Mouse (Mus musculus) stomach, postnatal 0 days (tissue): Measurements from ENCODE around the gene Pde4b. TPM values are rescaled to one million over a fixed set of nuclear protein-coding genes. Genes with fewer than 3 reads are reported as not detected.

ENCODE experiments used
- ATAC-seq: fragments of 200-750 bp; cut with Nextera tagmentation; 2 replicates; pipeline ENCODE4 v1.8.0; 2017; ENCODE audit not compliant: low FRiP score, low TSS enrichment
- DNase-seq: peaks from one replicate; pipeline ENCODE4 v3.0.0-alpha.2; 2016; ENCODE audit warnings: low spot score
- H3K27ac ChIP-seq: fragments of 300-500 bp; sonication (generic); replicated peaks from 2 replicates; pipeline ENCODE4 v1.5.1; 2014; ENCODE audit warnings: mild to moderate bottlenecking, control low read depth
- H3K27me3 ChIP-seq: fragments of 300-500 bp; sonication (generic); 2 replicates; pipeline ENCODE4 v1.6.1; 2014; ENCODE audit warnings: low read length; ENCODE audit not compliant: control insufficient read depth, insufficient read depth
- H3K36me3 ChIP-seq: fragments of 300-500 bp; sonication (generic); 2 replicates; pipeline ENCODE4 v1.6.1; 2014; ENCODE audit warnings: low read length, mixed read lengths; ENCODE audit not compliant: control insufficient read depth, insufficient read depth
- H3K4me1 ChIP-seq: fragments of 300-500 bp; sonication (generic); replicated peaks from 2 replicates; pipeline ENCODE4 v1.6.1; 2014; ENCODE audit warnings: antibody characterized with exemption; ENCODE audit not compliant: control insufficient read depth, insufficient read depth
- H3K4me2 ChIP-seq: fragments of 300-500 bp; sonication (generic); replicated peaks from 2 replicates; pipeline ENCODE4 v1.6.1; 2014; ENCODE audit warnings: low read depth, mild to moderate bottlenecking, control low read depth, moderate library complexity
- H3K4me3 ChIP-seq: fragments of 300-500 bp; sonication (generic); 2 replicates; pipeline ENCODE4 v1.5.1; 2014; ENCODE audit warnings: low read depth, low read length, control low read depth
- H3K9ac ChIP-seq: fragments of 300-500 bp; sonication (generic); 2 replicates; pipeline ENCODE4 v1.6.1; 2014; ENCODE audit warnings: mild to moderate bottlenecking, low read length, control low read depth, mixed read lengths
- H3K9me3 ChIP-seq: fragments of 300-500 bp; sonication (generic); 2 replicates; pipeline ENCODE4 v1.6.1; 2016; ENCODE audit warnings: low read length; ENCODE audit not compliant: control insufficient read depth
- CTCF ChIP-seq: IDR thresholded peaks from 2 replicates; pipeline ENCODE4 v1.5.1; 2016; ENCODE audit warnings: antibody characterized with exemption, low read depth, mild to moderate bottlenecking, moderate library complexity
- EP300 ChIP-seq: optimal IDR thresholded peaks from 2 replicates; pipeline ENCODE3; 2016; ENCODE audit warnings: antibody characterized with exemption
- WGBS: fragments of 180-500 bp; shearing (Covaris S2); extraction: QIAGEN DNeasy Blood & Tissue Kit; methylation state at CpG from one replicate; pipeline ENCODE4 v1.1.7; 2014; 5-methylcytosine and 5-hydroxymethylcytosine counted together
- polyA plus RNA-seq: library from polyadenylated mRNA; unstranded; fragments of >200 nt; fragmentation: Nextera tagmentation; extraction: Ambion mirVana; gene quantifications from 2 replicates; pipeline ENCODE4 v1.2.1, GENCODE M21; 2015

Gene Pde4b
- polyA plus RNA-seq, 1 experiment from 2014 or later = 9.1 TPM

DNA sequence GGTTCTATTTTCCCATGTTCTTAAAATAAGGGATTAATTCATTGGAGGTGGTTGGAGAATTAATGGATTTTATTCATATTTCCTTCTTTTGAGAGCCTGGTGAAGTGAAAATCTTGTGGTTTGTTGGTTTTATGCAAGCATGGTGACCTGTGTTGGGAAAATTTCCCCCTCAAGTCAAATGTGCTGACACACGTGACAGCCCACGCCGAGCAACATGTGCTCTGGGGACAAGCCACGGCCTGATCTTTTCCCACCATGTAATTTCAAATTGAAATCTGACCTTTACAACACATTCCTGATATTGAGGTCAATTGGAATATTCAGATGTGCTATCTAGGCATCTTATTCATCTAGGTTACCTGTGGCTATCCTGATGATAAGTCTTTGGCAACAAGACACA, 443.5 kb downstream of the Pde4b start:
- Histone ChIP-seq H3K9me3 (no peaks in the 10 kb centered on the region), H3K4me2 (no peak overlapping the region), H3K4me1 (no peaks in the 10 kb centered on the region), H3K4me3 (no peak overlapping the region), H3K9ac (no peak overlapping the region), H3K36me3 (no peaks in the 10 kb centered on the region), H3K27ac (no peak overlapping the region), H3K27me3 (no peaks in the 10 kb centered on the region)
- ATAC-seq = no peak
- WGBS = 90% methylated on average over 4 of the region's 4 CpGs
- no peak for DNase-seq
- no peak for TF ChIP-seq CTCF
- TF ChIP-seq EP300 = no peak

DNA sequence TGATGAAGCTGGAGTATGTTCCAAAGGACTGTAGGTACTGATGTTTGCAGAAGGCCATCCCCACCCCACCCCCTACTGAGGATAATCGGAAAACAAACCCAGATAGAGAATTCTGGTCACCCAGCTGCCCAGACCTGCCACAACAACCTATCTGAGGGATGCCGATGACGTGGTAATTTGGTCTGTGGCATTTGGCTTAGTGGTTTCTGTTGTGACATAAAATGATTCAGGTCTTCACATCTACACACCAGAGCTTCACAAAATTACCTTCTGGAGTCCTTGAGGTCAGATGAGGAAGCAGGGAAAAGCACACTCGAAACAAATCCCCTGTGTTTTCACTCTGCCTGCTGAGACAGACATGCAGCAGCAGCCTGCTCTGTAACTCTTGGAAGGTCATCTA, 444.4 kb downstream of the Pde4b start:
- no peak overlapping the region for H3K4me3 ChIP-seq
- no peak overlapping the region for H3K4me2 ChIP-seq
- TF ChIP-seq CTCF = no peak
- TF ChIP-seq EP300 = no peak
- 65% methylated on average over 4 of the region's 4 CpGs for WGBS
- no peaks in the 10 kb centered on the region for H3K36me3 ChIP-seq
- H3K9ac ChIP-seq = no peak overlapping the region
- DNase-seq (no peak), ATAC-seq (no peak)
- no peaks in the 10 kb centered on the region for H3K4me1 ChIP-seq
- no peaks in the 10 kb centered on the region for H3K9me3 ChIP-seq
- H3K27ac ChIP-seq = no peak overlapping the region
- H3K27me3 ChIP-seq = no peaks in the 10 kb centered on the region

DNA sequence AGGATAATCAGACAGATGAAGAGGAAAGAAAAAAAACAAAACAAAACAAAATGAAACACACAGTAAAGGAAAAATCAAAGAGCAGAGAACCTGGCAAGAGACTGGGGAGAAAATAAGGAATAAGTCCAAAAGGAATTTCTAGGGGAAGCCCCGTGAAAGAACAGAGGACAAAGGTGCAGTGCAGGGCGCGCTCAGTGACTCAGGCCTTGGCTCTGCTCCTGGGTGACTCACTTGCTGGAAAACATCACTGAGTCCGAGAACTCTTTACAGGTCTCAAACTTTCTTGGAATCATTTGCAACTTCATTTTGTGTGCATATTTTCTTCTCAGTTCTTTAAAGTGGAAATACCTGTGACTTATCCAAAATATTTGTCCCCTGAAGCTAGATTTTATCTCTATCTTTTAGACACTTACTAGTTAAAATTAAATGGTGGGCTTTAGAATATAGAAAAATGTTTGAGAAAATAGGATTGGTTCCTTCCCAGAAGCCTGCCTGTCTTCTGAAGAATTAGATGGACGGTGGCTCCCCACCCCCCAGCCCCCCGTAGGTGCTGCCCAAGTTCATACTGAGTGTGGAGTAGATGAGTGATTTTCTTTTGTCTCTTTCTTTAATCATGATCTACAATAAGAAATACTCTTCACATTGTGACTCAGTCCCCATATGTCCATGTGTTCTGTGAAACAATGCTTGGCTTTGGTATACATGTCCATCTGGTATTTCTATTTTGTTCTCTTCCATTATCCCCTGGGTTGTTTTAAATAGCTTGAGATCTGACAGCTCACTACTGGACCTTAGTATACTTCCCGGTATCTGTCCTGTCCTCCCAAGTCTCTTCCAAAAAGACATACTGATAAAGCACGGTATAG, 446.1 kb downstream of the Pde4b start:
- Histone ChIP-seq H3K27me3 (no peaks in the 10 kb centered on the region), H3K4me2 (no peak overlapping the region), H3K27ac (no peak overlapping the region), H3K9ac (no peak overlapping the region), H3K4me3 (no peak overlapping the region), H3K36me3 (no peaks in the 10 kb centered on the region), H3K9me3 (no peaks in the 10 kb centered on the region), H3K4me1 (no peaks in the 10 kb centered on the region)
- no peak for TF ChIP-seq EP300
- no peak for TF ChIP-seq CTCF
- 34% methylated on average over 8 of the region's 8 CpGs for WGBS
- DNase-seq (peak; percentile 85), ATAC-seq (peak; percentile 93)

DNA sequence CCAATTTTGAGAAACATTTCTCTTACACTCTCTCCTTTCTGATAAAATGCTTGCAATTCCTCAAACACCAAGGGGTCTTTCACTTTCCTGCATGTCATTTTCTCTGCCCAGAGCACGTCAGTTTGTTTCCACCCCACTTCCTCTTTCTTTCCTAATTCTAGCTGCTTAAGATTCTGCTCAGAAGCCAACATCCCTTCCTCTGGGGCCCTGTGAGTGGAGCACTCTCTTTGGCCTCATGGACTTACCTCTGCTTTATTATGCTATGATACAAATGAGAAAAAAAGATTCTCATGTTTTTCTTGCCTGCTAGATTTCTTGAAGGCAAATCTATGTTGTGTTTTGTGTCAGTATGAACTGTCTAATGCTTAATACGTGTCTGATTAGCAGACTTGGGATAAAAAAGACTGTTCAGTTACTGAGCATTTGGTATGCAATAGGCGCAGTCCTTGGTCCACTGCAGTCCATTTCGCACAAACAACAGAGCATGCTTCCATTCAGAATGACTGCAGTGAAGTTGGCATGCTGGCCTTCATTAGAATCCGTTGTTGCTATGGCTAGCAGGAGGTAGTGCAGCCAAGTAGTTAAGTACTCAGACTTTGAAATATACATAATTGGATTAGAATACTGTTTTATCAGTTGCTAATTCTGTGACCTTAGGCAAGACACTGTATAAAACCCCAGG, 446.8 kb downstream of the Pde4b start:
- TF ChIP-seq CTCF = no peak
- TF ChIP-seq EP300 = no peak
- Histone ChIP-seq H3K27ac (no peak overlapping the region), H3K9me3 (no peaks in the 10 kb centered on the region), H3K4me1 (no peaks in the 10 kb centered on the region), H3K9ac (no peak overlapping the region), H3K27me3 (no peaks in the 10 kb centered on the region), H3K36me3 (no peaks in the 10 kb centered on the region), H3K4me3 (no peak overlapping the region), H3K4me2 (no peak overlapping the region)
- DNase-seq (no peak), ATAC-seq (no peak)
- WGBS = 70% methylated on average over 5 of the region's 5 CpGs

DNA sequence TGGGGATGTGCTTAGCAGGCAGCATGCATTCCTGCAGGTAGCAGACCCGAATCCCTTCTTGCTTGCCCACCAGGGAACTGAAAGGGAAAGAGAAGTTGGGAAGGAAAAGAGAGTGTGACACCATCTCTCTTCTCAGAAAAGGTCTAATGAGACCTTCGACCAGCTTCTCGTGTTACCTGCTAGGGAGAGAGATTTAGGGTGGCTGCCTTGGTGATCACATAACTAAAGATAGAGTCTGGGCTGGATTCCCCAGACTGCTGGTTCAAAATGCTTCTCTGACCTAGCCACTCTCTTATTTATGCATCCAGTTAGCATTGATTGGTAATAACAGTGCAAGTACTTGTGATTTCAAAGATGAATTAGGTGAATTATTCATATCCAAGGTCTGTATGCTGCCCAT, 448.5 kb downstream of the Pde4b start:
- no peak overlapping the region for H3K27ac ChIP-seq
- ATAC-seq = no peak
- no peaks in the 10 kb centered on the region for H3K4me1 ChIP-seq
- no peak for DNase-seq
- H3K9me3 ChIP-seq = no peaks in the 10 kb centered on the region
- H3K9ac ChIP-seq = no peak overlapping the region
- WGBS = 72% methylated on average over 3 of the region's 3 CpGs
- TF ChIP-seq CTCF = no peak
- TF ChIP-seq EP300 = no peak
- H3K27me3 ChIP-seq = no peaks in the 10 kb centered on the region
- H3K4me2 ChIP-seq = no peak overlapping the region
- H3K4me3 ChIP-seq = no peak overlapping the region
- H3K36me3 ChIP-seq = no peaks in the 10 kb centered on the region

DNA sequence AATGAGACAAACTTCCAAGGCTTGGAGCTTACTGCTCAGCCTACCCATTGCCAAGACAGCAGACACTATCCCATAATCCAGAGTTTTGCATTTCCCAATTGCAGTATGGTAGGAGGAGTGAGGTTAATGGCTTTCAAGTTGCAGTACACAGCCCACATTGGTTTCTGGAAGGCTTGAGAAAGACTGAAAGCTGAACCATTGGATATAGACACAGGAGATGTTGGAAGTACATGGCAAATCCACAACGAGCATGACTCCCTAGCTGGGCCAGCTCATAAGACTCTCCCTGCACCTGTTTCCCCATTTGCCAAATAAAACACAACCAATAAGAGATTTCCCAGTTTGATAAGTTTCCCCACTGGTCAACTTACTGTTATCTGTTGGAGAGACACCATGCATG, 450.9 kb downstream of the Pde4b start:
- H3K36me3 ChIP-seq = no peaks in the 10 kb centered on the region
- H3K27ac ChIP-seq = no peak overlapping the region
- DNase-seq = no peak
- TF ChIP-seq CTCF (no peak), EP300 (no peak)
- ATAC-seq = no peak
- no peaks in the 10 kb centered on the region for H3K27me3 ChIP-seq
- no peak overlapping the region for H3K4me2 ChIP-seq
- no peaks in the 10 kb centered on the region for H3K4me1 ChIP-seq
- H3K9me3 ChIP-seq = no peaks in the 10 kb centered on the region
- no peak overlapping the region for H3K9ac ChIP-seq
- no peak overlapping the region for H3K4me3 ChIP-seq
- 77% methylated on average over 1 of the region's 1 CpGs for WGBS
